Mouse (Mus musculus) monocyte, adult 5-6 weeks (primary cell): Measurements from ENCODE around the gene Serpinb6c. TPM values are rescaled to one million over a fixed set of nuclear protein-coding genes. Genes with fewer than 3 reads are reported as not detected.

Source experiments
- total RNA-seq: library from RNA; stranded (forward); fragments of 200-1000, 200-491, 200-594 nt; gene quantifications from 3 replicates; pipeline ENCODE4 v1.2.3, GENCODE M21; 2017

Gene Serpinb6c
- total RNA-seq, 1 experiment from 2014 or later, result not detected

Other genes with a start within 250 kb of the Serpinb6c start
- gene Serpinb6d, start 244.3 kb downstream of the Serpinb6c start, total RNA-seq, result not detected in 3 replicates
- not detected in 3 replicates for gene Serpinb6e, start 62.3 kb downstream of the Serpinb6c start, total RNA-seq
- gene Nqo2, start 59.0 kb upstream of the Serpinb6c start, total RNA-seq, result 23.0 to 32.6 TPM (median 30.4 TPM) in 3 replicates
- gene Ripk1, start 96.7 kb upstream of the Serpinb6c start, total RNA-seq, result 90.4 to 122 TPM (median 115 TPM) in 3 replicates
- 73.1 to 121 TPM (median 104 TPM) in 3 replicates for gene Serpinb6a, start 97.1 kb upstream of the Serpinb6c start, total RNA-seq
- 3.4 to 10.3 TPM (median 10.2 TPM) in 3 replicates for gene Bphl, start 131.9 kb upstream of the Serpinb6c start, total RNA-seq
- 29.8 to 47.6 TPM (median 39.0 TPM) in 3 replicates for gene Tubb2a, start 172.3 kb upstream of the Serpinb6c start, total RNA-seq
- 5.1 to 7.5 TPM (median 5.7 TPM) in 3 replicates for gene Tubb2b, start 224.8 kb upstream of the Serpinb6c start, total RNA-seq